Mouse (Mus musculus) stomach, postnatal 0 days (tissue): ENCODE results near the gene Plekha5. TPM values are rescaled to one million over a fixed set of nuclear protein-coding genes. Genes with fewer than 3 reads are reported as not detected.

Source experiments
- ATAC-seq: fragments of 200-750 bp; cut with Nextera tagmentation; 2 replicates; pipeline ENCODE4 v1.8.0; 2017; ENCODE audit not compliant: low FRiP score, low TSS enrichment
- DNase-seq: peaks from one replicate; pipeline ENCODE4 v3.0.0-alpha.2; 2016; ENCODE audit warnings: low spot score
- H3K27ac ChIP-seq: fragments of 300-500 bp; sonication (generic); replicated peaks from 2 replicates; pipeline ENCODE4 v1.5.1; 2014; ENCODE audit warnings: mild to moderate bottlenecking, control low read depth
- H3K27me3 ChIP-seq: fragments of 300-500 bp; sonication (generic); 2 replicates; pipeline ENCODE4 v1.6.1; 2014; ENCODE audit warnings: low read length; ENCODE audit not compliant: control insufficient read depth, insufficient read depth
- H3K36me3 ChIP-seq: fragments of 300-500 bp; sonication (generic); 2 replicates; pipeline ENCODE4 v1.6.1; 2014; ENCODE audit warnings: low read length, mixed read lengths; ENCODE audit not compliant: control insufficient read depth, insufficient read depth
- H3K4me1 ChIP-seq: fragments of 300-500 bp; sonication (generic); replicated peaks from 2 replicates; pipeline ENCODE4 v1.6.1; 2014; ENCODE audit warnings: antibody characterized with exemption; ENCODE audit not compliant: control insufficient read depth, insufficient read depth
- H3K4me2 ChIP-seq: fragments of 300-500 bp; sonication (generic); replicated peaks from 2 replicates; pipeline ENCODE4 v1.6.1; 2014; ENCODE audit warnings: low read depth, mild to moderate bottlenecking, control low read depth, moderate library complexity
- H3K4me3 ChIP-seq: fragments of 300-500 bp; sonication (generic); 2 replicates; pipeline ENCODE4 v1.5.1; 2014; ENCODE audit warnings: low read depth, low read length, control low read depth
- H3K9ac ChIP-seq: fragments of 300-500 bp; sonication (generic); 2 replicates; pipeline ENCODE4 v1.6.1; 2014; ENCODE audit warnings: mild to moderate bottlenecking, low read length, control low read depth, mixed read lengths
- H3K9me3 ChIP-seq: fragments of 300-500 bp; sonication (generic); 2 replicates; pipeline ENCODE4 v1.6.1; 2016; ENCODE audit warnings: low read length; ENCODE audit not compliant: control insufficient read depth
- CTCF ChIP-seq: IDR thresholded peaks from 2 replicates; pipeline ENCODE4 v1.5.1; 2016; ENCODE audit warnings: antibody characterized with exemption, low read depth, mild to moderate bottlenecking, moderate library complexity
- EP300 ChIP-seq: optimal IDR thresholded peaks from 2 replicates; pipeline ENCODE3; 2016; ENCODE audit warnings: antibody characterized with exemption
- WGBS: fragments of 180-500 bp; shearing (Covaris S2); extraction: QIAGEN DNeasy Blood & Tissue Kit; methylation state at CpG from one replicate; pipeline ENCODE4 v1.1.7; 2014; 5-methylcytosine and 5-hydroxymethylcytosine counted together
- polyA plus RNA-seq: library from polyadenylated mRNA; unstranded; fragments of >200 nt; fragmentation: Nextera tagmentation; extraction: Ambion mirVana; gene quantifications from 2 replicates; pipeline ENCODE4 v1.2.1, GENCODE M21; 2015

Plekha5 gene
- polyA plus RNA-seq, 1 experiment from 2014 or later = 23.1 TPM

- WGBS = 81% methylated on average over 8 of the region's 8 CpGs
- peaks cover 5% of the 10 kb centered on the region; the same call in 1 of the 2 replicates for H3K36me3 ChIP-seq
- no peaks in the 10 kb centered on the region for H3K27me3 ChIP-seq
- peak overlapping the region; percentile 40; the same call in 1 of the 2 replicates for H3K27ac ChIP-seq
- H3K4me3 ChIP-seq = no peak overlapping the region
- no peaks in the 10 kb centered on the region for H3K9me3 ChIP-seq
- H3K9ac ChIP-seq = no peak overlapping the region
- H3K4me2 ChIP-seq = no peak overlapping the region
- DNase-seq (peak; percentile 22), ATAC-seq (peak; percentile 39; the same call in 1 of the 2 replicates)
- TF ChIP-seq CTCF (no peak), EP300 (no peak)
- H3K4me1 ChIP-seq = no peaks in the 10 kb centered on the region
Observed at GRCm38 (mm10) chr6:140546095-140546494, 122.2 kb downstream of the Plekha5 start.

GRCm38 (mm10) chr6:140546648-140547201, 122.9 kb downstream of the Plekha5 start:
- no peaks in the 10 kb centered on the region for H3K9me3 ChIP-seq
- H3K27ac ChIP-seq = peak overlapping the region; percentile 78; the same call in 1 of the 2 replicates
- no peak overlapping the region for H3K9ac ChIP-seq
- no peaks in the 10 kb centered on the region for H3K4me1 ChIP-seq
- H3K4me3 ChIP-seq = no peak overlapping the region
- no peaks in the 10 kb centered on the region for H3K27me3 ChIP-seq
- 41% methylated on average over 12 of the region's 12 CpGs for WGBS
- DNase-seq = peak; percentile 53
- ATAC-seq = peak; percentile 86
- TF ChIP-seq CTCF (no peak), EP300 (no peak)
- 0 out of 2 replicates have a peak overlapping the region, but pooled peaks have one; percentile 5 for H3K4me2 ChIP-seq
- peaks cover 6% of the 10 kb centered on the region; the same call in 1 of the 2 replicates for H3K36me3 ChIP-seq

- no peak for DNase-seq
- 71% methylated on average over 11 of the region's 11 CpGs for WGBS
- TF ChIP-seq EP300 (no peak), CTCF (no peak)
Observed at GRCm38 (mm10) chr6:140547203-140547944, 123.5 kb downstream of the Plekha5 start.

GRCm38 (mm10) chr6:140548082-140548769, 124.4 kb downstream of the Plekha5 start:
- Histone ChIP-seq H3K9me3 (no peaks in the 10 kb centered on the region), H3K27me3 (no peaks in the 10 kb centered on the region), H3K27ac (peak overlapping the region; percentile 61; the same call in 1 of the 2 replicates), H3K4me1 (no peaks in the 10 kb centered on the region), H3K36me3 (peaks cover 9% of the 10 kb centered on the region; the same call in 1 of the 2 replicates), H3K4me2 (no peak overlapping the region), H3K4me3 (no peak overlapping the region), H3K9ac (no peak overlapping the region)
- ATAC-seq (peak; percentile 88), DNase-seq (peak; percentile 68)
- TF ChIP-seq EP300 (no peak), CTCF (no peak)
- 46% methylated on average over 5 of the region's 5 CpGs for WGBS

More at GRCm38 (mm10) chr6:140547203-140547944, 123.5 kb downstream of the Plekha5 start:
- H3K4me2 ChIP-seq = no peak overlapping the region
- H3K27ac ChIP-seq = peak overlapping the region; percentile 67; the same call in 1 of the 2 replicates
- no peak overlapping the region for H3K9ac ChIP-seq
- H3K36me3 ChIP-seq = peaks cover 9% of the 10 kb centered on the region; the same call in 1 of the 2 replicates
- no peaks in the 10 kb centered on the region for H3K4me1 ChIP-seq
- no peak overlapping the region for H3K4me3 ChIP-seq
- no peaks in the 10 kb centered on the region for H3K27me3 ChIP-seq
- H3K9me3 ChIP-seq = no peaks in the 10 kb centered on the region
- ATAC-seq = no peak

- TF ChIP-seq CTCF = no peak
- TF ChIP-seq EP300 = no peak
- H3K36me3 ChIP-seq = peaks cover 6% of the 10 kb centered on the region; the same call in 1 of the 2 replicates
- no peak for ATAC-seq
Observed at GRCm38 (mm10) chr6:140550741-140551140, 126.9 kb downstream of the Plekha5 start.

More at GRCm38 (mm10) chr6:140550741-140551140, 126.9 kb downstream of the Plekha5 start:
- Histone ChIP-seq H3K4me2 (no peak overlapping the region), H3K9ac (no peak overlapping the region), H3K4me1 (no peaks in the 10 kb centered on the region), H3K4me3 (no peak overlapping the region), H3K9me3 (no peaks in the 10 kb centered on the region), H3K27ac (no peak overlapping the region), H3K27me3 (no peaks in the 10 kb centered on the region)
- no peak for DNase-seq
- WGBS = 88% methylated on average over 13 of the region's 13 CpGs
